Mouse (Mus musculus) liver, embryonic 16.5 days (tissue): ENCODE results near the gene Ell. TPM values are rescaled to one million over a fixed set of nuclear protein-coding genes. Genes with fewer than 3 reads are reported as not detected.

Source experiments
- polyA plus RNA-seq: library from polyadenylated mRNA; unstranded; fragments of >200 nt; fragmentation: Nextera tagmentation; extraction: Ambion mirVana; gene quantifications from 2 replicates; pipeline ENCODE4 v1.2.1, GENCODE M21; 2015

Gene Ell
- polyA plus RNA-seq, 1 experiment from 2014 or later, result 16.8 TPM

Other genes with a start within 250 kb of the Ell start
- 19.8 and 21.1 TPM in 2 replicates for gene Ddx49, start 237.0 kb upstream of the Ell start, polyA plus RNA-seq
- gene Cope, start 236.9 kb upstream of the Ell start, polyA plus RNA-seq, result 195 and 209 TPM in 2 replicates
- gene Cers1, start 223.7 kb upstream of the Ell start, polyA plus RNA-seq, result 0.05 and 0.24 TPM in 2 replicates
- 0.18 and 0.34 TPM in 2 replicates for gene Gdf1, start 209.6 kb upstream of the Ell start, polyA plus RNA-seq
- 5.5 and 5.6 TPM in 2 replicates for gene Upf1, start 186.2 kb upstream of the Ell start, polyA plus RNA-seq
- gene Comp, start 165.9 kb upstream of the Ell start, polyA plus RNA-seq, result 1.3 and 1.6 TPM in 2 replicates
- 3.4 and 3.9 TPM in 2 replicates for gene Crtc1, start 99.9 kb upstream of the Ell start, polyA plus RNA-seq
- 5.6 and 7.1 TPM in 2 replicates for gene Klhl26, start 62.5 kb upstream of the Ell start, polyA plus RNA-seq
- gene Tmem59l, start 52.1 kb upstream of the Ell start, polyA plus RNA-seq, result not detected in 2 replicates
- 0.83 and 1.3 TPM in 2 replicates for gene Crlf1, start 46.3 kb upstream of the Ell start, polyA plus RNA-seq
- 53.7 and 55.6 TPM in 2 replicates for gene Rex1bd, start 32.7 kb upstream of the Ell start, polyA plus RNA-seq
- 490 and 558 TPM in 2 replicates for gene Uba52, start 28.7 kb upstream of the Ell start, polyA plus RNA-seq
- gene Fkbp8, start 11.7 kb upstream of the Ell start, polyA plus RNA-seq, result 155 and 158 TPM in 2 replicates
- 27.6 and 29.0 TPM in 2 replicates for gene Kxd1, start 11.5 kb upstream of the Ell start, polyA plus RNA-seq
- gene Isyna1, start 54.9 kb downstream of the Ell start, polyA plus RNA-seq, result 35.0 and 38.0 TPM in 2 replicates
- gene Ssbp4, start 69.4 kb downstream of the Ell start, polyA plus RNA-seq, result 25.1 and 32.3 TPM in 2 replicates
- gene Lrrc25, start 76.7 kb downstream of the Ell start, polyA plus RNA-seq, result 7.5 and 9.0 TPM in 2 replicates
- gene Gdf15, start 93.0 kb downstream of the Ell start, polyA plus RNA-seq, result 2.7 and 3.1 TPM in 2 replicates
- 18.9 and 20.5 TPM in 2 replicates for gene Pgpep1, start 120.9 kb downstream of the Ell start, polyA plus RNA-seq
- gene Lsm4, start 133.8 kb downstream of the Ell start, polyA plus RNA-seq, result 104 and 113 TPM in 2 replicates
- gene Jund, start 159.5 kb downstream of the Ell start, polyA plus RNA-seq, result 12.3 and 17.5 TPM in 2 replicates
- 0.02 TPM in 1 of 2 replicates, not detected in the other for gene Iqcn, start 164.0 kb downstream of the Ell start, polyA plus RNA-seq
- gene Gm3336, start 179.1 kb downstream of the Ell start, polyA plus RNA-seq, result 0.40 and 0.47 TPM in 2 replicates
- gene Pde4c, start 184.3 kb downstream of the Ell start, polyA plus RNA-seq, result 1.5 and 2.2 TPM in 2 replicates
- gene Rab3a, start 215.2 kb downstream of the Ell start, polyA plus RNA-seq, result 2.2 and 3.4 TPM in 2 replicates
- gene Mpv17l2, start 221.5 kb downstream of the Ell start, polyA plus RNA-seq, result 31.4 and 32.1 TPM in 2 replicates
- 12.2 and 13.9 TPM in 2 replicates for gene Pik3r2, start 237.3 kb downstream of the Ell start, polyA plus RNA-seq